Mouse (Mus musculus): Measurements from ENCODE around the gene Ogdh.
A peak's percentile ranks its signal among the peaks of the same experiment; 100 is the strongest.

Gene Ogdh

DNA sequence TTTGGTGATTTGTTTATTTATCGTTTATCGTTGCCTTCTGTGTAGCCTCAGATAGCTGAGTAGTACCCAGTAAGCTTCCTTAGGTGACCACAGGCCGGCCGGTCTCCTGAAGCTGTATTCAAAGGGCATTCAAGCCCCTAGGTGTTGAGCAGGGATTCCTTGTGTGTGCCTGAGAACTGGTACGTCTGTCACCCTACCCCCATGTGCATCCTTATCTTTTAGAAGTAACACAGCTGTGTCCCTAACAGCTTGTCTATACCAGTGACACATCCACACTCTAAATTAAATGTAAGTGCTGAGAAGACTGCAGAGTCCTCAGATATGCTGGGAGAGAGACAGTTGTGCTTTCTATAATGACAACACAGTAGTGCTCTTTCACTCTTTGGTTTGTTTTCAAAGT lies 31.9 kb downstream of the Ogdh start:
- TF ChIP-seq GATA4 (IDR thresholded peaks at IDR 0.05; ENCODE audit: insufficient replicate concordance, low read length) = no peak

DNA sequence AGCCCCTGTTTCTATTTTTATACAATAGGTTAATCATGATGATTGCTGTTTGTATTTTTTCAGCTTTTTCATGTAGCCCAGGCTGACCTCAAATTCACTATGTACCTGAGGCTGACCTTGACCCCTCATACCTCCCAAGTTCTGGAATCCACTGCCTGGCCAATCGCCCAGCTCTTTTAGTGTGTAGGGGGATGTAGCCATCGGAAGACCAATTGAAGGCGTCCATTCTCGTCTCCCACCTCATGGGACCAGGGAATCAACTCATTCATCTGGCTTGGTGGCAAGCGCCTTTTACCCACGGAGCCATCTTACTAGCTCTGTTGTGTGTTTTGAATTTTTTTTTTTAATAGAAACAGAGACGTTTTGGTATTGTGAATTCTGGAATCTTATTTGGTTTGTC lies 39.8 kb downstream of the Ogdh start:
- TF ChIP-seq GATA4 (IDR thresholded peaks at IDR 0.05; ENCODE audit: insufficient replicate concordance, low read length) = no peak

GRCm38 (mm10) chr11:6332606-6333005 lies 41.2 kb downstream of the Ogdh start:
- TF ChIP-seq GATA4 (IDR thresholded peaks at IDR 0.05; ENCODE audit: insufficient replicate concordance, low read length) = no peak

- TF ChIP-seq GATA4 (IDR thresholded peaks at IDR 0.05; ENCODE audit: insufficient replicate concordance, low read length) = no peak
Observed at GRCm38 (mm10) chr11:6333403-6333802, 42.0 kb downstream of the Ogdh start.

DNA sequence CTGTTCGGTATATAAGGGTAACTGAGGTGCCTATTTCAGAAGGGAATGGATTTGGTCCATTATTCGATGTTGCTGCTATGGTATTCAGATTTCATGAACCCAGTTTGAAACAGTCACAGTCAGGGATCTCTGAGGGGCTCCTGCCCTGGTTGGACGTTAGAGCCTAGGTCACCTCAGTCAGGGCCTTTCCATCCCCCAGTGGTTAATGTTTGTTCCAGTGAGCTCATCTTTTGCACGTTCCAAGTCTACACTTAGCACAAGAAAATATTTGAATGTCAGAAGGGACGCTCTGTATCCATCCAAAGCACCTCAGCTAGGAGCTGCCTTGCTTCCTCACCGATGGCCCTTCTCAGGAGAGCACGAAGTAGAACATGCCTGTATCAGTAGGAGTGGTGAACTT lies 43.9 kb downstream of the Ogdh start:
- no peak for TF ChIP-seq GATA4 (IDR thresholded peaks at IDR 0.05; ENCODE audit: insufficient replicate concordance, low read length)

DNA sequence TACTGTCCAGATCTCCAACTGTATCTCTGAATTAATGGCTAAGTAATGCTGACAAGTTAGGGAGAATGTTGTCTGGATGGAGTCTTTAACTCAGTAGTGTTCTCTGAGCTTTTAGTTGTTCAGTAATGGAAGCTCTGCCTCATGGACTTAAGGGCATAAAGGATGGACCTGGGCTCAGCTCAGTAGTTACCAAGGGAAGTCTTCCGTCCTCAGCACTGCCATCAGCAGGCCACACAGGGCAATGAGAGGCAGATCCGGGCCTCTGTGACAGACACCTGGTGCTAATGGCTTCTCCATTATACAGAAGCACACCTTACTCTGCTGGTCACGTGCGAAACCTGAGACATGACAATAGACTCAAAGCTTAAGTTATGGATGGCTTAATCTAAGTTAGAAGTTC lies 45.3 kb downstream of the Ogdh start:
- no peak for TF ChIP-seq GATA4 (IDR thresholded peaks at IDR 0.05; ENCODE audit: insufficient replicate concordance, low read length)

- TF ChIP-seq GATA4 (IDR thresholded peaks at IDR 0.05; ENCODE audit: insufficient replicate concordance, low read length) = no peak
Observed at GRCm38 (mm10) chr11:6345956-6346355, 54.5 kb downstream of the Ogdh start.

- no peak for TF ChIP-seq GATA4 (IDR thresholded peaks at IDR 0.05; ENCODE audit: insufficient replicate concordance, low read length)
Observed at GRCm38 (mm10) chr11:6346966-6347365, 55.5 kb downstream of the Ogdh start.

- TF ChIP-seq GATA4 (IDR thresholded peaks at IDR 0.05; ENCODE audit: insufficient replicate concordance, low read length) = no peak
Observed at GRCm38 (mm10) chr11:6348681-6349200, 57.3 kb downstream of the Ogdh start.

DNA sequence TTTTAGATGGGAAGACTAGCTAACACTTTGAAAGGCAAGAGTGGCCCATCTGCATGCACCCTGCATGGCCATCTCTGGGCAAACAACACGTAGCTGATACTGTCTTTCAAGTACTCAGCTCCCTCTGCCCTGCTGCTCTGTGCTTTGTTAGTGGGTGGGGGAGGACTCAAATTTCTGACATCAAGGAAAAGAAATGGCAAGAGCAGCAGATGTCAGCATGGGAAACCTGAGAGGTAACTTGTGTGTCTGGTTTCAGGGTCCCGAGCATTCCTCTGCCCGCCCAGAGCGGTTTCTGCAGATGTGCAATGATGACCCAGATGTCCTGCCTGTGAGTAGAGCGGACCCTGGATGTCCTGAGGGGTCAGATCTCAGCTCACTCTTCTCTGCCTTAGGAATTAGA lies 58.2 kb downstream of the Ogdh start:
- TF ChIP-seq GATA4 (IDR thresholded peaks at IDR 0.05; ENCODE audit: insufficient replicate concordance, low read length) = no peak

GRCm38 (mm10) chr11:6355106-6355505 lies 63.7 kb downstream of the Ogdh start:
- TF ChIP-seq GATA4 (IDR thresholded peaks at IDR 0.05; ENCODE audit: insufficient replicate concordance, low read length) = no peak

DNA sequence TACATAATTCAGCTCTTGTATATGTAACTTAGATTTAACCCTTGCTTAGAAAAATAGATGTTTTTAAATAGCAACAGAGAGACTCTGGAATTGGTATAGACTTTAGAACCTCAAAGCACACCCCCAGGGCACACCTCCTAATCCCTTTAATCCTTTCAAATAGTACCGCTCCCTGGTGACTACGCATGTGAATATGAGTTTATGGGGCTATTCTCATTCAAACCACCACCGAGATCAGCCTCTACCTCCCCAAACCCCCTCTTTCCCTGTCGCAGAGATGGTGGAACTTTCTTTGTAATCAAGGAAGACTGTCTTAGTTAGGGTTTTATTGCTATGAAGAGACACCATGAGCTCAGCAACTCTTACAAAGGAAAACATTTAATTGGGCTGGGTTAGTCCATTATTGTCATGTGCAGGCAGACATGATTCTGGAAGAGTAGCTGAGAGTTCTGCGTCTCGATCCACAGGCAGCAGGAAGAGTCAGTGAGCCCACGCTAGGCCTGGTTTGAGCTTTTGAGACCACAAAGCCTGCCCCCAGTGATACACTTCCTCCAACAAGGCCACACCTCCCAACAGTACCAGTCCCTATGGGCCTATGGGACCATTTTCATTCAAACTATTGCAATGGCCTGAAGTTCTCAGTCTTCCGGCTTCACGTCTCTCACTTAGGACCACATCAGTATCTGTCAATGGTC lies 73.3 kb downstream of the Ogdh start:
- TF ChIP-seq GATA4 (IDR thresholded peaks at IDR 0.05; ENCODE audit: insufficient replicate concordance, low read length) = no peak

DNA sequence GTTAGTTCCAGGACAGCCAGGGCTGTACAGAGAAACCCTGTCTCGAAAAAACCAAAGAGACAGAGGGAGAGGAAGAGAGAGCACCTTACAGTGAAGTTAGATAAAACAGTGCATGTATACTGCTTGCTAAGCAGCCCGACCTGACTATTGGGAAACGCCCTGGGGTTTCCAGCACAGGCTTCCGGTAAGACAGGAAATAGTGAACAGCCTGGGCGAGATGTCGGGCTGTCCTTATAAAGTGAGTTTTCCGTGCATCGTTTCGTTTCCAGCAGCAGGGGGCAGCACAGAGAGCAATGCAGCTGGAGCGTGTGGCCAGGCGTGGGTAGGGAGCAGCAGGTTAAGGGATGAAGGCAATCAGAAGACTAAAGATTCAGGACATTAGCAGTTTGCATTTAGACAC lies 74.5 kb downstream of the Ogdh start:
- TF ChIP-seq GATA4 (IDR thresholded peaks at IDR 0.05; ENCODE audit: insufficient replicate concordance, low read length) = peak; percentile 19; the same call in 1 of the 2 replicates

- TF ChIP-seq GATA4 (IDR thresholded peaks at IDR 0.05; ENCODE audit: insufficient replicate concordance, low read length) = no peak
Observed at GRCm38 (mm10) chr11:6366434-6366833, 75.0 kb downstream of the Ogdh start.

DNA sequence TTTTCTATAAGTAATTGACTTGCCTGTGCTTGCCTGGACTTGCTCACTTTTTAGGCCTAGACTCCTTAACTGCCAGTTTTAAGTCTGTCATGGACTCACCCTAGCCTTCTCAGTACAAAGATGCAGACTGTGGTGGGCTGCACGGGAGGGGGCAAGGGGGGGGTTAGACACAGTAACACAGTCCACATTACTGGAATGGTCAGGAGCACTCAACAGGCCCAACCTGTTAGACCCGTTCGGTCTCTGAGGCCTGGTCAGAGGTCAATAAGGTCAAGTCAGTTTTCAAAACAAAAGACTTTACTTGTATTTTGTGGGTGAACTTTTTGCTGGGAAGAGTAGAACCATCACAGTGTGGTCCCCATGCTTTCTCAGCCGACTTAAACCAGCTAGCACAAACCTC lies 75.7 kb downstream of the Ogdh start:
- TF ChIP-seq GATA4 (IDR thresholded peaks at IDR 0.05; ENCODE audit: insufficient replicate concordance, low read length) = no peak

DNA sequence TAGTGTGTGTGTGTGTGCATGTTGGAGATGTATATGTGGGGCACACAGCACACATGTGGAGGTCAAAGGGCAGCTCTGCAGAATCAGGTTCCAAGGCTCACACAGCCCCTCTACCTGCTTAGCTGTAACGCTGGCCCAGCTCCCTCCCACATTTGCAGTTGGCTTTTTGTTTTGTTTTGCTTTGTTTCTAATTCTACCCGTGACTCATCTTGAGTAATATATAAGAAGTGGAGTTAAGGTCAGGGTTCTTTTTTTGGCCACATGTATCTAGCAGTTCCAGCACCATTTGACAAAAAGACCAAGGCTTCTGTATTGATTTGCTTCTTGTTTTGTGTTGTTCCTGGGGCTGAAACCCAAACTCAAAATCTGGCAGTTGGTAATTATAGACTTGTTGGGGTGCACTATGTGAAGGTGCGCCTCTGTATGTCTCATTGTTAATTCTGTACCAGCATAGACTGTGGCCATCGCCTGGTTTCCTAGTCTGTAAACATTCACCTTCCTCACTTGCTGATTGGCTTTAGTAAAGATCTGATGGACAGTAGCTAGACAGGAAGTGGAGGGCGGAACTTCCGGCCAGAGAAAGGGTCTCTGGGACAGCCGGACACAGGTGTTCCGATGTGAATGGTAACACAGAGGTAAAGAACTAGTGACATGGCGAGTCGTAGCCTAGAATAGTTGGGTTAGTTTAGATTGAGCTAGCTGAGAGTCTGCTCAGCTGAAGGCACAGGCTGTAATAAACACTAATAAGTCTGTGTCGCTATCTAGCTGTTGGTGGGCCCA lies 80.1 kb downstream of the Ogdh start:
- no peak for TF ChIP-seq GATA4 (IDR thresholded peaks at IDR 0.05; ENCODE audit: insufficient replicate concordance, low read length)

All from liver, adult (tissue).